ENCODE assay signal across 1 mouse cellular context in the genomic region with DNA sequence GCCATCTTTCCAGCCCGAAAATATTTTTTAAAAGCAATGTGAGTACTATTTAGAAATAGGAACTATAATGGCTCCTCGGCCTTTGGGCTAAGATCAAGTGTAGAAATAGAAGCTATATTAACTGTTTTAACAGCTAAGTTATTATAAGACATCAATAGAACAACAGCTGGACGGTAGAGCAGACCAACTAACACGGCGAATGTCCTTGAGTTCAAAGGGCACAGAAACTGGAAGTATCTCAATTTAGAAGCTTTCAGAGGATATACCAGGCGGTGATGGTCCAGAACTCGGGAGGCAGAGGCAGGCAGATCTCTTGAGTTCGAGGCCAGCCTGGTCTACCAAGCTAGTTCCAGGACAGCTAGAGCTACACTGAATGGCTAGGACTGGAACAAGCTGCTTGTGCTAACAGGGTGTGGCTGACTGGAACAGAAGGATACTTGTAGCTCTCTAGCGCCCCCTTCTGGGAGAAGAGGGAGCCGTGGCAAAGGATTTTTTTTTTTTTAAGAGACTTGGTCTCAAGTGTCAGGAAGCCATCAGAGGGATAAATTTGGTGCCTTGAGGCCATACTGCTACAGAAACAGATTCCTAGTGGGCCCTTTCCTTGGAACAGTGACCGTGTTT.
A peak's percentile ranks its signal among the peaks of the same experiment; 100 is the strongest.
TF ChIP-seq lines count a peak whose summit lies in the region.

No protein-coding gene starts in this region.

TF ChIP-seq in MEL, 35 proteins besides CTCF, POLR2A, EP300 and RAD21 (continued from another document):
- TF ChIP-seq BHLHE40 (IDR thresholded peaks at IDR 0.05; ENCODE audit: borderline replicate concordance, low read depth, low read length) (peak; percentile 56; the same call in 1 of the 2 replicates), CHD2 (IDR thresholded peaks at IDR 0.05; ENCODE audit: low read length) (no peak), MAX (IDR thresholded peaks at IDR 0.05; ENCODE audit: low read length) (no peak), HCFC1 (IDR thresholded peaks at IDR 0.05; ENCODE audit: low read depth, low read length) (peak; percentile 61)
